Mouse (Mus musculus): ENCODE measurements at regions not wholly inside any gene's neighbourhood (a gene's known extent, or its start where the extent isn't known, plus 50 kb on each side); places are given as distances from the start of the nearest gene placed in this dataset.
"Not testable (repeated sequence)": the region's sequence is repeated elsewhere in the genome, so short reads cannot be mapped to it uniquely, and the experiment has no call there.

DNA sequence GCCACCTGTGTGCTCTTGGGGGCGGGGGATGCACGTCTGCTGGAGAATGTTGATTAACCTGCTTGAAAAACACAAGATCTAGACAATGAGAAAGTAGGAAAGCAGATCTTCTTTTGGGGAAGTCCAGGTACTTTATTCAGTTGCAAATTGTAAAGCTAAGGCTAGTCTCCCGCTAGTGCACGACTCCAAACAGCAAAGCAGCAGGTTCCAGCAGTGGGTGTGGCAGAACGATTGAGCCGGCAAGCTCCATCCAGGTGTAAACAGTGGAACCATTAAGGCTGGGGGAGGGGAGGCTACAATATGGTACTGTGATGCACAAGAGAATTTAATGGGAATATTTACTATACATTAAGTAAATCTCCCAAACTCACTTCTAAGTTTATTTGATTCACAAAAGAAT lies 448.6 kb upstream of the Cobl start:
- not testable (repeated sequence) for DNase-seq (ENCODE audit: low spot score in 2 of 2)

DNA sequence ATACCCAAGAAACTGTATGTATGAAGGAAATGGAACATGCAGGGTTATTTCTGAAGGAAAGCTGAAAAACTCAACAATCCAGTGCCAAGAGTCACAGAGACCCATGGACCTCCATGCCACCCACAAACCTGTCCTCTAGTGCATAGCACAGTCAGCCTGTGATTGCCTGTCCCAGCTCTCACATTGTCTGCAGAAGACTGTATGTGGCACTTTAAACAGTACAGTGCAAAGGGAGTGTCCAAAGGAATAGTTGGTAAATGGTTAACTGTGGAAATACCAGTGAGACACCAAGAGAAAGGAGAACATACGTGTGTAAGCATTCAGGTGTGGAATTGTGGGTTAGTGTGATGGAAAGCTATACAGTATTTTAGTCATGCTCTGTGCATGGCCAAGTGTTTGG lies 409.0 kb upstream of the Cobl start:
- no peak for DNase-seq (ENCODE audit: low spot score in 2 of 2)

DNA sequence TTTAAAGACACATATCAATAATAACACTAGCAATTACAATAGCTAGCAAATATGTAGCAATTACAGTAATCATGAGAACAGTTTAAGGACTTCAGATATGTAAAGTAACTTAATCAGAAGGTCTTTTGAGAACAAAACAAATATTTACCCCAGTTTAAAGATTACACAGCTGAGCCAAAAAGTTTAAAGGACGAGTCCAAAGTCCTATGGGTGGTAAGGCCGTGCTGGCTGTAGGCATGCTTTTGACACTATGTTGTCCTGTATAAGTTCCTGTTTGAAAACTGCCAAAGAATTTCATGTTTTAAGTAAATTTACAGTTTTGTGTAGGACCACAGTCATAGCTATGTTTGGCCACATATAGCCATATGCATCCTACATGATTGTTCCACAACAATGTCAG lies 408.0 kb upstream of the Cobl start:
- DNase-seq (ENCODE audit: low spot score in 2 of 2), result no peak

DNA sequence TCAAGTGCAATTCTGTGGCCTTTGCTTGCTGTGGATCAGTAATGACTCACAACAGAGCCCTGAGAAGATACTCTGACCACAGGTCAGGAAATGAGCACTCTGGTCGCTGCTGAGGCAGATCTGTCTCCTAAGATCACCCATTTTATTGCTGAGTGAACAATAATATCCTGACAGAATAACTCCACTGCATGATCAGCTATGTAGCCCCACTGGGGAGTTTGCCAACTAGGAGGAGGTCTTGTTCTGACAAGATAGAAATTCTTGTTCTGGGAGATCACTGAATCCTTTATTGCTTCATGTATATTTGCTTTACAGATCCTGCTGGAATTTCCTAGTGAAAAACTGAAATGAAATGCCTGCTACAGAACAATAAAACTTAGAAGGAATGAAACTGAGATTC lies 407.6 kb upstream of the Cobl start:
- DNase-seq (ENCODE audit: low spot score in 2 of 2), result no peak

DNA sequence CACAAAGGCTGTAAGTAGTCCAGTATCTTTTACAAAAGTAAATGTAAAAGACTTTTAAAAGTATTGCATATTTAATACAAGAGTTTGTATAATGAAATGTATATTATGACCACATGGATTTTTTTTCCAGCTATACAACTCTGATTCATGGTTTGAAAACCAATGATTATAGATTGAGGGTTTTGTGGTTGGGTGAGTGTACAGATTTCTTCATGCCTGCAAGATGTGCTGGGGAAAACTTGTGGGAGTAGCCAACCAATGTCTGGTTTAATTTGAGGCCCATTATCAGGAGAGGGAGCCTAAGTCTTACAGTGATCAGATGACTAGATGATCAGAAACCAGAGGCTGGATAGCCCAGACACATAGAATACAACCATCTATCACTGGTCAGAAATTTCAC lies 402.8 kb upstream of the Cobl start:
- no peak for DNase-seq (ENCODE audit: low spot score in 2 of 2)

DNA sequence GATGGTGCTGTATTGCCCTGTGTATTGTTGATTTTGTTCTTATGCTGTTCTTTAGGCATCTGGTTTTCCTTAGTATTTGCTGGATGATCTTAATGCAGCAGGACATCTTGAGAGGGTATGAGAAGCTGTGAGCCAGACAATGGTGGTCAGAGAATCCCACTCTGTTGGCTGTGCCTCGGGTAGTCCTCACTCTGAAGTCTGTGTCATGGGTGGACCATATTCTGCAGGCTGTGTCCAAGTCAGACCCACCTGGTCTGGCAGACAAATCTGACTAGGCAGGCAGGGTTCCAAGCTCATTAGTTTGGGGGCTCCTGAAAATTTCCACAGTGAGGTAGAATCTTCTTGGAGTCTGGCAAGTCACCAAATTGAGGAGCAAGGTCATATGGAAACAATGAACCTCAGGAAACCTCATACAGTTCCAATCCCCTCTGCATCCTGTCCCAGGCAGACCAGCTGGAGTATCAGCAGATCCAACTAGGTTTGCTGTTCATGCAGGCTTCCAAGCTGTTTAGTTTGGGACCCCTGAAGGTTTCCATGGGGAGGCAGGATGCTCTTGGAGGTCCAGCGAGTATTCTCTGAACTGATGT lies 400.4 kb upstream of the Cobl start:
- no peak for DNase-seq (ENCODE audit: low spot score in 2 of 2)

DNA sequence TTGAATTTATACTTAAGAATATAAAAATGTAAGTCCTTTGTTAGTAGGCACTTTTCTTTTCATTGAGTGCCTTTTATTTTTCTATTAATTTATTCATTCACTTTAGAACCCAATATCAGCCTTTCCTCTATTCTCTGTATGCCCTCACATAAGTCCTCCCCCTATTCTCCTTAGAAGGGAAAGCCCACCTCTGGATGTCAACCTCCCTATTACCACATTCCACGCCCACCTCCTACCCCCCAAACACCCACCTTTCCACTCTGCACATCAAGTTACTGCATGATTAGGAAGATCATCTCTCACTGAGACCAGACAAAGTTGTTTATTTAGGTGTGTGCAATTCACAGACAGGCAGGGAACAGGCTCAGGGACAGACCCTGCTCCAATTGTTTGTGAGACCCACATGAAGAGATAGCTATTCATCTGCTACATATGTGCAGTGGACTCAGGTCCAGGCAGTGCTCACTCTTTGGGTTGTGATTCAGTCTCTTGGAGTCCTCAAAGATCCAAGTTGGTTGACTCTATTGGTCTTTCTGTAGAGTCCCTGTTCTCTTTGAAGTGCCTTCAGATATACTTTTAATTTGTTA lies 394.7 kb upstream of the Cobl start:
- no peak for DNase-seq (ENCODE audit: low spot score in 2 of 2)

DNA sequence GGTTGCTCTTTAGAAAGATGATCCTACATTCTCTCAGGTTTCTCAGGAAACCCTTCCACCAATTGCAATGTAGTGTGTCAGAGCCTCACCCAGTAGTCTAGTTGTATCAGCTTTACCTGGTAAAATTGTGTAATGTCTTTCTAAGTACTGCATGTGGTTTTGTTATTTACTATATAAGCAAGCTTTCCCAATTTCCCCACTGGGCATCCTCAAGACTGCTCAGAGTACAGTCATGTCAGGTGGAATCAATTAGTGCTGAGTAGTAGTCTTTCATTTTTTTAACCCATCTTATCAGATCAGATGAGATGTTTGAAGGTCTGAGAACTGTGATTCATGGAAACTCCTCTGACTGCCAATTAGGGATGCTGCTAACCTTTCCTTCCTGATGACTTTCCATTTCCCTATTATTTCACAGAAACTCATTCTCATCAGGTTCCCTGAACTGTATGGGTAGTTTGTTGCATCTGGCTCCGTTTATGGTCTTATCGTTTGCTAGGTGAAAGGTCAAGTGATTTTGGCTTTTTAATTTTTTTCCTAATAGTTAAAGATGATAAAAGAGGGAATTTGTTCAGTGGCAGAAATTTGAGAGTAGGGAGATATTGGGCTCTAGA lies 393.6 kb upstream of the Cobl start:
- DNase-seq (ENCODE audit: low spot score in 2 of 2), result no peak

DNA sequence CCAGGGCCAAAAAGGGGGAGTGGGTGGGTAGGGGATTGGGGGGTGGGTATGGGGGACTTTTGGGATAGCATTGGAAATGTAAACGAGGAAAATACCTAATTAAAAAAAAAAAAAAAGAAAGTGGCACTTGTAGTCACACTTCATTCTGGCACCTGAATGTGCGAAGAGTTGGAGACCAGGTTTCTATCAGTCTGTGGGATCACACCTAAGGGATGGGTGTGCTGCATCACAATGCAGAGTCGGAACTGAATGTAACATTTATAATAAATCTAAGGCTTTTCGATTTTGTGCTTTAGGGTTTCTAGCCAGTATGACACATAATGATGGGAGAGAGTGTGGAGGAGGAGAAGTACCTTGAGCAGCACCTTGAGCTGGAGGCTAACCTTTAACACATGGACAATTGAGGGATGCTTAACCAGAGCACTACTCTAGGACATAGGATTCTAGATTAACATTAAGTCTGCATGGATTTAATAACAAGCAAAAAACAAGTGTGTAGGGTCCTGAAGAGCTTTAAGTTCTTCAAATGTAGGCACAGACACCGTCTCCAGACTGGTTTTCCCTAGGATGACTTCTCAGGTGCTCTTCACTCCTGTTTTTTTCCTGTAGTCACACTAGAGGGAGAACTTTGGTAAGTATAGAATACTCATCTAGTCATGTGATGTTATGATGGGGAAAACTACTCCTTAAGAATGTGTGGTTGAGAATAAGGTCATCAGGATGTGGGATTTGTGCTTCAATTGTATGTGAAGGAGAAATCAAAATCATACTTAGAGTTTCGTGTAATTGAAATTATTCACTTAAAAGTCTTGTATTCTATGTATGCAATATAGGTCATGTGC lies 392.8 kb upstream of the Cobl start:
- DNase-seq (ENCODE audit: low spot score in 2 of 2), result no peak

DNA sequence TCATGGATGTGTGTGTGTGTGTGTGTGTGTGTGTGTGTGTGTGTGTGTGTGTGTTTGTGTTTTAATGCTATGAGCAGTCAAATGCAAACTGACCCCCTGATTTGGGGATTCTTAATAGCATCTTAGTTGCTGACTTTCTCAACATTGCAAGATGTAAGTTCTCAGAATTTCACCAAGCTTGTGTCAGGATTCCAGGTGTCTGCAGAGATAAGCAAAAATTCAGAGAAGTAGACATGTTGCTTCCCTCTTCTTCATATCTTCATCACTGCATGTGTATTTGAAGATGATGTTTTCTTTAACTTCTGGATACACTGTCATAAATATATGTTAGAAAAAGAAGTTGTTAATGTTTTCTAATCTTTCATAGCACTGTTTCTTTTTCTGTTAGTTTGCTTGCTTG lies 383.0 kb upstream of the Cobl start:
- DNase-seq (ENCODE audit: low spot score in 2 of 2), result no peak

DNA sequence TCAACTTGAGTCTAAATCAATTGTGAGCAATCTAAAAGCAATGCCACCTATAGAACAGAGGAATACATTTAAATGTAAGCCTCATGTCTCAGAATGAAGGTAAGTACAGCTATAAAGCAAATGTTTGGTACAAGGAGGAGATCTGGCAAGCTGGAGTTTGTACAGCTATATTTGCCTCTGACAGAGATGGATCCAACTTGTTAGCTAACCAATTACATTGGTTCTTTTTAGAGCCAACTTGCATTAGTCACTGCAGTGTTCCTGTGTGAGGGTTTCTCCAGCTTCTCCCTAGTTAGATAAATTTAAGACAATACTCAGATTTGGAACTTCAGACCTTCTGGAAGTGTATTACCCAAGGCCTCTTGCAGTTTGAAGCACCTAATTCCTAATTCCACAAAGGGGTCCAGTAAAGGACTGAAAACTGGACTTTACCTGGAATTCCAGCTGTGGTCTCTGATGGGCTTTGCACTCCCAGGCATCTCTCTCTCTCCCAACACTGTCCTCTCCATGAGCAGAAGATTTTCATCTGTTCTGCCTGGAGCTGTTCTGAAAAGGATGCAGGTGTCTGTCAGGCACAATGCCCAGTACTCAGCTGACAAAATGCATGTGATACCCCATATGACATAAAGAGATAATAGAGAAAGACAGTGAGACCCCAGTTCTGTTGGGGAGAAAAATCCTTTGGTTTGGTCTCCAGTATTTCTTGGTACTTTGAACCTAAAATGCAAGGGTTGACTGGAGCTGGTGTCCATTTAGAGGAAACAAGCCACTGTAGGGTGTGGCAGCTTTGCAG lies 379.1 kb upstream of the Cobl start:
- no peak for DNase-seq (ENCODE audit: low spot score in 2 of 2)

DNA sequence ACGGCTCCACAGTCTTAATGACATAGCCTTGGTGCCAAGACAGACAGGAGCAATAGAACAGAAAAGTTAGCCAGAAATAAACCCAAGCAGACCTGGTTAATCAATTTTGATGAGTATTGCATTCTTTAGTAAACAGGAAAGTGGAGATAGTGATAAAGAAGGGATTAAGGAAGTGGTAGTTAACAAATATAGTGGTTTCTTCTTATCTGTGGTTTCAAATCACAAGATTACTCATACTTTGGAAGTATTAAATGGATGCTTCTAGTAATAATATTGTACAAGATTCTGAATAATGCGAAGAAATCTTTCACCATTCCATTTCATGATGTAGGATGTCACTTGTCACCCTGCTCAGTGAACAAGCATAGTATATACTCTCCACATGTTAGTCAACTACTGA lies 376.6 kb upstream of the Cobl start:
- DNase-seq (ENCODE audit: low spot score in 2 of 2), result no peak

DNA sequence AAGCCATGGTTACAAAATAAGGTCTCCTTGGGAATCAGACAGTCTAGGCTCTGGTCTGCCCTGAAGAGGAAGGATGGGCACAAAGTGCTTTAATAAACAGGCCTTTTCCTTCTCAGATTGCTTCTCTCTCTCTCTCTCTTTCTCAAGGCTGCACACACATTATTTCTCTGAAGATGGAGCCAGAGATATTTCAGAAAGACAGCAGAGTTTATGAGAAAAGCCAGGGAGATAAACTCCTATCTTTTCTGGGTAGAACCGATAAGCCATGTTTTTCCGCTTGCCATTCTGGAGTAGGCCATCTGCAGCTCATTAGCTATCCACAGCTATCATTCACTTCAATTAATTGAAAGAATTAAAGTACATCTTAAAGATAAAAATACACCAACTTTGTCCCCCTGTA lies 373.2 kb upstream of the Cobl start:
- DNase-seq (ENCODE audit: low spot score in 2 of 2), result no peak

DNA sequence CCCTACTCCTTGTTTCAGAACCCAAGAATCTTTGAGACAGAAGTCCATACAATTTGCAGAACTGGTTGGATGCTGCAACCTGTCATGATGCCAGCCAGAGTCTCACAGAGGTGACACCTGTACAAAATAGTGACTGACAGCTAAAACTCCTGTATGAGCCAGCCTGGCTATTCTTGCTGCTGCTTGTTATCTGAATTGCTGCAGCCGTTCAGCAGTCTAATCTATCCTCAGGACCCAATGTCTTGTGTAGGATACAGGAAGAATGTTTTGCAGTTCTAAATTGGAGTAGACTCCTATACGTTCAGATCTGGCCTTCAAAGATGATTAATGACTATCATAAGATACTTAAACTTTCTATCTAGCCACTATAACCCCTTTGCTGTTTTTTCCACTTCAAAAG lies 372.6 kb upstream of the Cobl start:
- no peak for DNase-seq (ENCODE audit: low spot score in 2 of 2)

DNA sequence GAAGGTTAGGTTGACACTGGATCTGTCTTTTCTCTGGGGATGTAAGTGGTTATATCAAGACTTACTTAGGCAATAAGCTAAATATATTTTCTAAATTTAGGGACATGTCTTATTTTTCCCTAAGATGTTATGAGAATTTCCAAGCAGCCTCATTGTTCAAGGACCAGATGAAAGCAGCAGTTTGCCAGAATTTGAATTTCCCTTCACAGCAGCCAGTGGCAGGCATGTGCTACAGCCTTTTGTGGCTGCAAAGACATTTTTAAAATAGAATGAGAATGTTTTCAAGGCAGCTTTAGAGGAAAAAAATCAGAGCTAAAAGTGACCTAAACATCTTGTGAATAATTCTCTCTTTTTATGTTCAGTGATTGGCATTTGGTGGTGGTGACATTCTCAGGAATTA lies 371.6 kb upstream of the Cobl start:
- DNase-seq (ENCODE audit: low spot score in 2 of 2), result no peak

DNA sequence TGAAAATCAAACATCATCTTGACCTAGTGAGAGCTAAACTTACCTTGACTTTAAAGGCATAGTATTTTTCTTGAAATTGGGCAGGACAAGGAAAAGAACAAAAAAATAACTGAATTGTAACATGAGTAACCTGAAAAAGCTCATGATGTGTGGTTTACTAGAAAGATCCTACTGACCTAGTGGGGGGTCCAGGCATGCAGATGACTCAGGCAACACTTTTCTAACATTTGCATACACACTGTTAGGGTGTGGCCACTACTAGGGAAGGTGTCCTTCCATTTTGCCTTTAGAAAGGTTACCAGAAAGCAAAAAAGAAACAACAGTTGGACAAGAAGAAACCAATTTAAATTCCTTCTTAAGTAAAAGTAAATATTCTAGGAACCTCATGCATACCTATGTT lies 347.3 kb upstream of the Cobl start:
- no peak for DNase-seq (ENCODE audit: low spot score in 2 of 2)

DNA sequence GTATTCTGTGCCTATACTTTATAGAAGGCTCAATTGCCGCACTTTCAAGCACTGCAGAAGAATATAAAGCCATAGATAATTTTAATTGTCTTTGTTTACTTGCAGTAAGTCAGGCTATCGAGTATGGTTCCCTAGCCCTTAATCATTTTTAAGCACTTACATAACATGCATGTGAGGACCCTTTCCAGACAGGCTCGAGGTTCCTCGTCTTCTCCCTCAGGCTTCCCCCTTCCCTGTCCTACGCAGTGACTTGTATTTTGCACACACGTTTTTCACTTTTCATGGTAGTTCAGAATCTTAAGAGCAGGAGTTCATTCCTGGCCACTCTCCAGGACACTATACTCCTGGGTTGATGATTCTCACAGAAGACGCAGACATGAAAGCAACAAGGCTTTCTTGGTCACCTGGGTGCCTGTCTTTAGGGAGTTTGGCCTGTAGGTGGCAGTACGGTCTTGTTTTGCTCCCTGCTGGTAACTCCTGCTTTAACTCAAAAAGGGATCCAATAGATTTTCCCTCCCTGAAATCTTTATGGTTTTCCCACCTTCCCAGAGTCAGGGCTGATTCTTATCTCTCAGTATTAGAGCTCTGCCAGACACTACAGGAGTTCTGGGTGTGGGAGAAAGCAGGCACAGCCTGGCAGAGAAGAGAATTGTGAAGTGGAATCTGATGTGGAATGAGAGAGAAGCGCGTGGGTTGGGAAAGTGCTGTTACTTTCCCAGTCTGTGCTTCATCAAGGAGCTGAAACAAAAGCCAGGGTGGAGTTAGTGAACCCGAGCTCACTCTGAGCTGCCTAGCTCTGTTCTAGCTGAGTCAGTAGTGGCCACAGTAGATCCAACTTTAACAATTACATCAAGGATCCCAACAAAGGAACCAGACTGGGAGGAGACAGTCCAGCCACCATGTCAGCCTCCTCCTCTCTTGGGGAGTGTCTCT lies 346.5 kb upstream of the Cobl start:
- peak in 1 of 2 experiments; percentile 12 for DNase-seq (ENCODE audit: low spot score in 2 of 2)
